Mouse (Mus musculus) spleen, postnatal 4 days (tissue): ENCODE results near the gene Osbpl11.
"Not testable (repeated sequence)": the region's sequence is repeated elsewhere in the genome, so short reads cannot be mapped to it uniquely, and the experiment has no call there.

Source experiments
- DNase-seq, 2 experiments: peaks; one replicate each; pipeline ENCODE4 v3.0.0; 2022; ENCODE audit warnings: low spot score in 2 of 2

The Osbpl11 gene

DNA sequence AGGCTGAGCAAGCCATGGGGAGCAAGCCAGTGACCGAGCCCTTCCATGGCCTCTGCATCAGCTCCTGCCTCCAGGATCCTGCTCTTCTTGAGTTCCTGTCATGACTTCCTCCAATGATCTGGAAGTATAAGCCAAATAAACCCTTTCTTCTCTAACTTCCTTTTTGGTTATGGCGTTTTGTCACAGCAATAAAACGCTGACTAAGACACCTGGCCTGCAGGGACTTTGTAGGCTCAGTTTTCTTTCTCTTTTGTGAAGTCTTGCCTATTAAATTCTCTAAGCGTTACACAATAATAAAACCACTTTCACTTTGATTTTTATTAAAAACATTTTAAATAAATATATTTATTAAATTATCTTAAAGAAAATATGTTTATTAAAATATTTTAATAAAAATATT lies 7.1 kb upstream of the Osbpl11 start:
- no peak for DNase-seq

DNA sequence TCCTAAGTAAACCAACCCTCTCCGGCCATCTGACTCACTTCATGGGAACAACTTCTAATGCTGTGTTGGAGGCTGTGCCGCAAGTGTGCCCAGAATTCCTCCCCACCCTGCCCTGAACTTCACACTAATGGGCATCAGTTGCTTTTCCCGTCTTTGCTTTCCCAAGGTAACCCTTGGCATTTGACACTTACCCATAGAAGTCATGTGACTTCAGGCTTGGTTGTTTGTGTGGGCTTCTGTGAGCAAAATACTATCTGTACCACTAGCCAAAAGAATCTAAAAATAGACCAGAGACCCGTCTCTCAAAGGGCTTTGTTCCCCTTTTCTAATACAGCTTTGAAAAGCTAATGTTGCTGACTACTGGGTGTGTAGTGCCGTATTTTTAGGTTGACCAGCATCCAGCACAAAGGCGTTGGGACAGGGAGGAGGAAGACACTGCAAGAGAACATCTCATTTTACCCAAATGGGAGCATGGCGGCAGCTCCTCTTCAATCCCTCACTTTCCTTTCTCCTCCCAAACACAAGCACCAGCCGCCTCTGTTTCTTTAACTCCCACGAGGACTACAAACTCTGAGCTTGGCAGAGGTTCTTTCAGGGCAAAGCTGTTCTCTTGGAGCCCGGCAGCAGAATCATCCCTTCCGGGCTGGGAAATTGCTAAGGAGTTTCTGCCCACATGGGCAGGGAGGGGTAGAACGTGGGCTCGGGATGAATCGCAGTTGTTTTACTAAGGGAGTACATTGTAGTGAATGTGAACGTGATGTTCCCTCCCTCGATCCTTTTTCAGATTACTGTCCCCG lies 6.4 kb upstream of the Osbpl11 start:
- DNase-seq, result no peak

DNA sequence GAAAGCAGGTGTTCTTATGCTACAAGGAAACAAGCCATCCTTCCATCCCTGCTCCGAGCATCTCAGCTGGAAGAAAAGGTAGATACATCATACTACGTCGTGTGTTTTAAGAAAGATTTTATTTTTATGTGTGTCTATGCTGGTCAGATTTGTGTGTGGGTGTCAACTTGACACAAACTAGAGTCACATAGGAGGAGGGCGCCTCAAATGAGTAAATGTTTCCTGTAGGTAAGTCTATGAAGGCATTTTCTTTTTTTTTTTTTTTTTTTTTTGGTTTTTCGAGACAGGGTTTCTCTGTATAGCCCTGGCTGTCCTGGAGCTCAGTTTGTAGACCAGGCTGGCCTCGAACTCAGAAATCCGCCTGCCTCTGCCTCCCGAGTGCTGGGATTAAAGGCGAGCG lies 5.6 kb upstream of the Osbpl11 start:
- DNase-seq, result not testable (repeated sequence)

DNA sequence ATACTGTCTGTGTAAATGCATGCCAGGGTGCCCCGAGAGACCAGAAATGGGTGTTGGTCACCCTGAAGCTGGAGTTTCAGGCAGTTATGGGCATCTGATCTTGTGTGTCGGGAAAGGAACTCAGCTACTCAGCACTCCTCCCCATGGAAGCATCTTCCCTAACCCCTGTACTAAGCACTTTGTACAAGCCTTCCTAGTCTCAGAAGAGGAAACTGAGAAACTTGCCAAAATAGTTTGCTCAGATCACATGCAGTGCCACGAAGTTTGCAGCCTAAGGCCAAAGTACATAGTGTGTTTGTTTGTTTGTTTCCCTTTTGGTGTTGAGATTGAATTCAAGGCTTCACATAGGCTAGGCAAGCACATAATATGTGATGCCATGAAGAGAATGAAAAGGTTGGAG lies 5.0 kb upstream of the Osbpl11 start:
- no peak for DNase-seq

DNA sequence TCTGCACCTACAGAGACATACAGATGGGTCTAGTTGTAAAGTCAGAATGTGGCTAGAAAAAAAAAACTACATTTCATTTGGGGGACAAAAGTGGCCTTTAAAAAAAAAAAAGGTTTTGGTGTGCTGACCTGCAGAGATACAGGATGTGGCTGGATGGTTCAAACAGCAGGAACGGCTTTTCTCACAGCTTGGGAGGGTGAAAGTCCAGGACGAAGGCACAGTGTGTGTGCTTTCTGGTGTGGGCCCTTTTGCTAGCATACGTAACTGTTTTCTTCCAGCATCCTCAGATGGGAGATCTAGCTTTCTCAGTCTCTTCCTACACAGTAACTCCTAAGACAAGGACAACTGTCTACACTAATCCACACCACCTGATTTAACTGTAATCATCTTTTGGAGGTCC lies 4.1 kb upstream of the Osbpl11 start:
- DNase-seq, result no peak

DNA sequence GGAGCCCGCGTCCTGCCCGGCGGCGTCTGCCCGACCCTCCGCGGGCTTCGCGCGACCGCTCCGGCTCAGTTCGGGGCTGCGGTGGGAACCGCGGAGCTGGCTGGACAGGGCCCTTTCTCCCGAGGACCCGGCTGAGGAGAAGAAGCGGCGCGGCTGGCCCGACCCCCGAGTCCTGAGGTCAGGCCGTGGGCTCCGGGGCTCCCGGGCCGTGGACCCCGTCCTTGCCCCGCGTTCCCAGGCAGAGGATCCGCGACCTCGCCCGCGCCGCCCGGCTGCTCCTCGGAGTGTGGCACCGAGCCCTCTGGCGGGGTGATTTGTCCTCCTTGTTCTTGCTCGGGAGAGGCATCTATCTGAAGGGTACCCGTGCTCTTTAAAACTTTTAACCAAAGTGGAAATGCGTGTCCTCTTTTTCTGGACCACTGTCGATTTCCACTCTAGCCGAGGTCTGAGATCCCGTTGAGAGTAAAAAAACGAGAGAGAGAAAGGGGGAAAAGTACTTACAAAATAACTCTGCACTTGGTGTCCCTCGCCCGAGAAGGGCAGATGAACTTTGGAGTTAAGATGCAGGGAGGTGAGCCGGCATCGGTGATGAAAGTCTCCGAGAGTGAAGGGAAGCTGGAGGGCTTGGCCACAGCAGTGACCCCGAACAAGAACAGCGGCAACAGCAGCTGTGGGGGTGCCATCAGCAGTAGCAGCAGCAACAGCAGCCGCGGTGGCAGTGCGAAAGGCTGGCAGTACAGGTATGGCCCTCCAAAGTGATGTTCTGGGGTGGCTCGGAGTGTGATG lies 583 bp downstream of the Osbpl11 start:
- DNase-seq, result peak; percentile 64 to 84

DNA sequence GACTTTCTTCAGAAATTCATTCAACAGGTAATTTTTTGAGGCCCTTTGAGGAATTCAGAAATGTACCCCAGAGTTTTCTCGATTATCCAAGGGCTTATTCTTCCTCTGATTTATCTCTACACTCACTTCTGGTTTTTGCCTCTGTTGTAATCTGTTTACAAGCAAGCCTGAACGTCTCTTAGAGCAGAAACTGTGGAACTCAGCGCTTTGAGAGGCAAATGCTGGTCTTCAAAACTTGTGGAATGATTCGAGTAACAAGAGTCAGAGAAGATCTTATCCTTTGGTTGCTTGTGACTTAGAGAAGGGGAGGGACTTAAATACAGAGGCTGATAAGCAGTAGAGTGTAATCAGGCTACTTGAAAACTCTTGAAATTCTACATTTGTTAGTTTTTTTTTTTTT lies 1.3 kb downstream of the Osbpl11 start:
- DNase-seq, result no peak

DNA sequence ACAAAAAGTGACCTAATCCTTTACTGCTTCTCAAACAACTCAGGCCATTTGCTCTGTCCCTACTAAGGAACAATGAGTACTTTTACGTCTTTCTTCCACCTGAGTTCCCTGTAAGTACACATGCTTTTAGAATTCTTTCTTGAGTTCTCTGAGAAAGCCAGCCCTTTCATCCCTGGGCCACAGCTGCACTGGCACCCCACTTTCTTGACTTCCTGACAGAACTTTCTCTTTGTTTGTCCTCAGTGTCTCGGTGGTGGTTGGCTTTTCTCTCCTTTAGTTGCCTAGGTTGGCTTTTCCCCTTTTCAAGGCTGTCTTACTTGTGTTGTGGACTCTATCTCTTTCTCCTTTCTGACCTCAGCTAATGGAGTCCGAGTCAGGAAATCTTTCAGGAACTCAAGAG lies 3.2 kb downstream of the Osbpl11 start:
- no peak for DNase-seq

DNA sequence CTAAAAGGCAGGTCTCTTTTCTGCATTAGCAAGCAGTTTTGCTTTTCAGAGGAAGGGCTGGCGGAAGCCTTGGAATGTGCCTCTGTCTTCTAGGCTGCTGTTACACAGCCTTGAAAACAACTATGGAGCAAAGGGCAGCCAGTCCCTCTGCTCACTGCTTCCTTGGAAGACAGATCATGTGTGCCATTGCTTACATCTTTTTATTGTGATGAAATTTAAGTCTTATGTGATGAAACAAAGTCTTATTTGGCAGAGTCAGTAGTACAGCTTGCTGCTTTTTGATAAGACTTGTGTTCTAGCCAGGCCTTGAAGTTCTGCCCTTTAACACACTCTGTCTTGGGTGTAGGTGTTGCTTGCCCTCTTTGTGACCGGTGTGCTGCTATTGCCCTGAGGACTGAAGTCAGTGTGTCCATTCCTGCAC lies 6.8 kb downstream of the Osbpl11 start:
- no peak for DNase-seq

DNA sequence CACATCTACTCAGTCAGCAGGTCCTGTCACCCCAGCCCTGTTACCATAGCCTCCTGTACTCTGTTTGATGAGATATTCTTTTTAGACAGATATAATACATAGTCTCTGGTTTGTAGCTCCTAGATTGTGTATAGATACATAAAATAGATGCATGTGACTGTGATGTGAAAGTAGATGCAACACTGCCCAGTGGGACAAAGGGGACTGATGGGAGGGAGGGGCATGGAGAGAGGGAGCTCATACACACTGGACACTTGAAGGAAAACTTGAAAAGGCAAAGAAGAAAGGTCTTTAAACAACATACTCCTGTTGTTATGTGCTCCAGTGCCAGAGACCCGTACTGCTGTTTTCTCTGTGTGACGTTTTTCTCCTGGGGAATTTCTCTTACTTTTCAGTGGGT lies 7.4 kb downstream of the Osbpl11 start:
- DNase-seq, result no peak

DNA sequence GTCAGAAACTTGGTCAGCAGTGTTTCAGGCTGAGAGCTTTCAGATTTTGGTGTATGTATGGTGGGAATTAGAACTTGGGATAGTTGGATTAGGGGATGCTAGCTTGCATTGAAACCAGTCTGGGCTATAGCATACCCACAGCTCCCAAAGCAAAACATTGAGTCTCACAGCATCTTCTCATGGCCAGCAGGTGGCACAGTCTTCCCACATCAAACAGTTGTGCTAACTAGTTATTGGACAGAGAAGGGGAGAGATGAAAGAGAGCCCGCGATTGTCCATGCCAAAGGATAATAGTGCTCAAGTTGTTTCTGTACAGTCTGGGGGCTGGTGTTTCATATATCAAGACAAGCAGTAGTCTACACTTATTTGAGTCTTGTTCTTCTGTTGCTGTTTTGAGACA lies 8.8 kb downstream of the Osbpl11 start:
- peak in 1 of 2 experiments; percentile 21 for DNase-seq

DNA sequence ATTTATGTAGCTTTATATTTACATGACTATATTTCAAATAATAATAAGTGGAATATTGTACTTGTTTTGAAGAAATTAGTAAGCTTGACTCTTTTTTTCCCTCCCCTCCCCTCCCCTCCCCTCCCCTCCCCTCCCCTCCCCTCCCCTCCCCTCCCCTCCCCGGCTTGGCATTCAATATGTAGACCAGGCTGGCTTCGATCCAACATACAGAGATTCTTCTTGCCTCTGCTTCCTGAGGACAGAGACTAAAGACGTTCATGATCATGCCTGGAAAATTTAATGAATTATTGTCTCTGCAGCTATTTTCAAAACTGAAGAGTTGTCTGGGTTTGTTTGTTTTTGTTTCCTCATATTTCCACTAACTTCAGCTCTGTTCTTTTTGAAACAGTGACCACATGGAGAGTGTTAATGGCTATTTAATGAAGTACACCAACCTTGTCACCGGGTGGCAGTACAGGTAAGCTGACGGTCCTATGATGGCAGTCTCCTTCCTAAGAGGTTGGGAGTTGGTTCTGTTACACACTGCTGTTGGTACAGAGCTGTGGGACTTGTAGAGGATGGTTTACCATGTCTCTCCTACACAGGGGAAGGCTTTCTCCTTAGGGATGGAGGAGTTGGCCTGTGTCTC lies 10.9 kb downstream of the Osbpl11 start:
- no peak for DNase-seq

DNA sequence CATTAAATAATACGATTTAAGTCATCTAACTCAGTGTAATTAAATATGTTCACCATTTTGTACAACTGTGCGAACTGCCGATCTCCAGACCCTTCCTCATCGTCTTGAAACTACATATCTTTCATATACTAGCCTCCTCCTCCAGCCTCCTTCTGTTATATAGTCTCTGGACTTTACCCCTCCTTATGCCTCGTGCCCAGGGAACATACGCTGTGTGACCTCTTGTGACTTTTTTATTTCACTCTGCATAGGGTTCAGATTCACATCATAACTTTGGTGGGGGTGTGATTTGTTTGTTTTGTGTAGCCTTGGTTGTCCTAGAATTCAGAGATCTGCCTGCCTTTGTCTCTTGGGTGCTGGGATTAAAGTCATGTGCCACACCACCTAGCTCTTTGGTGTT lies 11.7 kb downstream of the Osbpl11 start:
- DNase-seq, result no peak

DNA sequence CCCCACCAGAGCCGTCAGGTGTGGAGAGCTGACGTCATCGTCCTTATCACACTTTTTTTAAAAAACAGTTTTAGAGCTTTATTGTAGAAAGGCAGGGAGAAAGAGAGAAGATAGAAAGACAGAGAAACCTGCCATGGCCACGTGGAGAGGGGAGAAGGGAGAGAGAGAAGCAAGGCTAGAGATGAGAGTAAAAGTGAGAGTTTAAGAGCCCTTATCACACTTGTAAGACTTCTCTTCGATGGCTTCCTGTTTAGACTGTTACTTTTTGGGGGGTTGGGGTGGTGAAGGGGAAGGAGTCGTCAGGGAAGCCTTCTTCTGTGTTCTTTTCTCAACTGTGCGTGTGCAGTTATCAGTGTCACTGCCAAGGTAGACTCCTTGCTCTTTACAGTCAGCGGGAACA lies 15.7 kb downstream of the Osbpl11 start:
- no peak for DNase-seq

DNA sequence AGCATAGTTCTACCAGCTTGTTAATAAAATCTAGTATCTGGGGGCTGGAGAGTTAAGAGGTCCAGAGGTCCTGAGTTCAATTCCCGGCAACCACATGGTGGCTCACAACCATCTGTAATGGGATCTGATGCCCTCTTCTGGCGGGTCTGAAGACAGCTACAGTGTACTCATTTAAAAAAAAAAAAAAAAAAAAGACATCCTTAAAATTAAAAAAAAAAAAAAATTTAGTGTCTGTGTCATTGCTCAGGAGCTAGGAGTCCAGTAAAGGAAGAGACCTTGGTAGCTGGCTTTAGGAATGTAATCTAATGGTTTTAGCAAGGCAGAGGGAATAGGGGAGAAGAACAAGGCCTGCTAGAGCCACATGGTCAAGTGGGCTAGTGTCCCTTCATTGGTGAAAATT lies 25.9 kb downstream of the Osbpl11 start:
- DNase-seq, result no peak

DNA sequence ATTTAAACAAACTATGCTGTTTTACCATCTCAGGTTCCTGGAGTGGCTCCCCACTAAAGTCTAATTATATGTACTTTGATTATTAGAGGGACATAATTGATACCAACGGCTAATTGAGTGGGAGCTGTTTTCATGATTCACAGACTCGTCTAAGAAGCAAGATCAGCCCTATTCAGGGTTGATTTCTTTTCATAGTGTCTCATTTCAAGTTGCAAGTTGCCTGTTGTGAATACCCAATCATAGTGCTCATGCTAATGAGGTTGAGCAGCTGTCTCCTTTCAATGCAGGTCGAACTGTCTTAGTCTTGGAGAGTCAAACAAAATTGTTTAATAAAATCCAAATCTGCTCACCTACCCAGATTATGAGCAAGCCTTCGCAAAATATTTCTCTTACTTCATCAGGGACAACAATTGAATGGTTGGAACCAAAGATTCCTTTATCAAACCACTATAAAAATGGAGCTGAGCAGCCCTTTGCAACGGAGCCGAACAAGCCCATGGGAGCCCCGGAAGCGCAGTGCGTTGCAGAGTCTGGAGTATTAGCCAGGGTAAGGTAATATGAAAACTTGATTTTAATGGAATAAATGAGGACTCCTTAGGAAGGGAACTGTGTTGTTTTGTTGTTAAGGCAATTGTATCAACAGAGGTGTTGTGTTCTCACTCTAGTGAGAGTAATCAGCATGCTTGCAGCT lies 31.6 kb downstream of the Osbpl11 start:
- no peak for DNase-seq

DNA sequence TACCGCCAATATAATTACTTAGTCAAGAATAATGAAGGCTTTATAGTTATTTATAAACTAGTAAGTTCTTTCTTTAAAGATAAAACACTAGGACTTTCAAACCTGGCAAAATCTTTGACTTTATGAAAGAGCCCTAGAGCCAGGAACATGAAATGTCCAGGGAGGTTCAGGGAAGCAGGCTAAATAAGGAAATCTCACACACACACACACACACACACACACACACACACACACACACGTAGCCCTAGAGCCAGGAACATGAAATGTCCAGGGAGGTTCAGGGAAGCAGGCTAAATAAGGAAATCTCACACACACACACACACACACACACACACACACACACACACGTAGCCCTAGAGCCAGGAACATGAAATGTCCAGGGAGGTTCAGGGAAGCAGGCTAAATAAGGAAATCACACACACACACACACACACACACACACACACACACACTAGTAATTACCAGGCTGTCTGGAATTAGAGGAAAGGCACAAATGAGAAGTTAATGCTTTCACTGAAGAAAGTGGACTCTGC lies 32.7 kb downstream of the Osbpl11 start:
- DNase-seq, result not testable (repeated sequence)

DNA sequence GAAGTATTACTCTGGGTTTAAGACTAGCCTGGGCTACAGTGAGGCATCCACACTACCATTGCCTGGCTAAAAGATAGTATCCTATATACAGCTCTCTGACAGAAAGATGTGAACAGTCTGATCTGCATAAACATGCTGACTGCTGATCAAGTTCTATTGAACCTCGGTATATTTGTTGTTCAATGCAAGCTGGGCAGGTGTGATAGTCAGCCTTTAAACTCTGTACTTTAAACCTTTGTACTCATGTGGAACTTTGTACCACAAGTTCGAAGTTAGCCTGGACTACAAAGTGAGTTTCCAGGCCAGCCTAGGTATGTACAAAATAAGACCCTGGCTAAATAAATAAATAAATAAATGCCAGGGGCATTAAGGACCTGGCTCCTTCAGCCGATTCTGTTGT lies 37.6 kb downstream of the Osbpl11 start:
- no peak for DNase-seq

DNA sequence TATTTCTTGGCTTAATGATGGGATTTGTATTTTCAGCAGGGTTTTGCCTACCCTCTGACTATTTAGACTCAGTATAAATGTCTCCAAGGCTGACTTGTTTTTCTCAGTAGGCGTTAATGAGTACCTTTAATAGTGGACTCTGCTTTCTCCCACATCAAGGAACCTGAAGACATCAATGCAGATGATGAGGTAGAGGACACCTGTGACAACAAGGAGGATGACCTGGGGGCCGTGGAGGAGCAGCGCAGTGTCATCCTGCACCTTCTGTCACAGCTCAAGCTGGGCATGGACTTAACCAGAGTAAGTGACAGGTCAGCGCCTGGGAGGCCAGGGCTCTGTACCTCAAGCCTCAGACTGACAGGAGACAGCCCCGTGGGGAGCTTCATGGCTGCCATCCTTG lies 39.5 kb downstream of the Osbpl11 start:
- no peak for DNase-seq

DNA sequence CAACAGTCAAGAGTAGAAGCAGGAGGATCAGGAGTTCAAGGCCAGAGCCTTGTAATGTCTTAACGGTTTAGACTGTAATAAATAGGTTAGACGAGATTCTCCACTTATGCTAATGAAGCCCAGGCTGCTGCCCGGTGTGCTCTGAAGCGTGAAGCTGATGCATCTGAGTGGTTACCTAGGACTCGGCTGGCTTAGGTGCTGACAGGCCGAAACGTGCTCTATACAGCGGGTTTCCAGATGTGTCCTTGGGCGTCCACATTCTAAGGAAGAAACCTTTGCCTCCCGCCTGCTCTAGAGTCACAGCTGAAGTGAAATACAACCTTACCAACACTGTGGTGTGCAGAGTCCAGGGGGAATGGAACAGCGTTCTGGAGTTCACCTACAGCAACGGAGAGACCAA lies 49.3 kb downstream of the Osbpl11 start:
- no peak for DNase-seq

DNA sequence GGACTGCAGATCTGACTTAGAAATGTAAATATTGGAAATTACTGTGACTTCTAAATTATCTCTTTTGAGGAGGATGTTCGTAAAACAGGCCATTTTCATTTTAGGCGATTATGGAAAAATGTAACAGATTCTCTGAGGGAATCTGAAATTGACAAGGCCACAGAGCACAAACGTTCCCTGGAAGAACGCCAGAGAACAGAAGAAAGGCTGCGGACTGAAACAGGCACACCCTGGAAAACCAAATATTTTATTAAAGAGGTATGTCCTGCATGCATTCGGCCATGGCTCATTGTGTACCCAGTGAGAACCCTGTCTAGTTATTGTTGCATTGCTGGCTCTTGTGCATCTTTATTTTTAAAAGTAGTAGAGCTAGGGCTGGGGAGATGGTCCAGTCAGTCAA lies 51.3 kb downstream of the Osbpl11 start:
- DNase-seq, result no peak

DNA sequence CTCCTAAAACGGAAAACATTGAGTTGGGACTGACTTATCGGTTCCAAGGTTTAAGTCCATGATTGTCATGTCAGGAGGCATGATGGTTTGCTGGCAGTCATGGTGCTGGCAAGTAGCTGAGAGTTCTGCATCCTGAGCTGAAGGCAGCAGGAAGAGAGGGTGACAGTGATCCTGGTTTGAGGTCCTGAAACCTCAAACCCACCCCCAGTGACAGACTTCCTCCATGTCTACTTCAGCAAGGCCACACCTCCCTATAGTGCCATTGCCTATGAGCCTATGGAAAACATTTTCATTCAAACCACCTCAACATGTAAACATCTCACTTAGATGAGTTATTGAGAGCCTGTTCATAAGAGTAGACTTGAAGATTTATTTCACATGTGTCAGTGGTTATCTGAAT lies 54.4 kb downstream of the Osbpl11 start:
- no peak for DNase-seq
